Mouse (Mus musculus) testis, adult 2 months (tissue): Measurements from ENCODE around the gene Izumo4. TPM values are rescaled to one million over a fixed set of nuclear protein-coding genes. Genes with fewer than 3 reads are reported as not detected.

Experiments
- H3K27ac ChIP-seq: fragments of 200-500 bp; 2 replicates; pipeline ENCODE4 v1.5.1; 2012; ENCODE audit warnings: low read depth, low read length; ENCODE audit not compliant: control insufficient read depth, insufficient read depth
- H3K27me3 ChIP-seq: fragments of 200-500 bp; 2 replicates; pipeline ENCODE4 v1.6.1; 2012; ENCODE audit warnings: mild to moderate bottlenecking, low read length, moderate library complexity; ENCODE audit not compliant: control insufficient read depth, insufficient read depth
- H3K36me3 ChIP-seq: fragments of 200-500 bp; 2 replicates; pipeline ENCODE4 v1.6.1; 2012; ENCODE audit warnings: mild to moderate bottlenecking, low read length; ENCODE audit not compliant: control insufficient read depth, insufficient read depth
- H3K4me1 ChIP-seq: fragments of 200-500 bp; 2 replicates; pipeline ENCODE4 v1.6.1; 2012; ENCODE audit warnings: low read length; ENCODE audit not compliant: control insufficient read depth, insufficient read depth
- H3K4me3 ChIP-seq: fragments of 200-500 bp; 2 replicates; pipeline ENCODE4 v1.5.1; 2012; ENCODE audit warnings: low read depth, mild to moderate bottlenecking, low read length, moderate library complexity, mixed read lengths; ENCODE audit not compliant: control insufficient read depth
- CTCF ChIP-seq: fragments of 200-500 bp; IDR thresholded peaks from 2 replicates; pipeline ENCODE4 v1.5.1; 2012; ENCODE audit warnings: low read depth, mild to moderate bottlenecking, inconsistent platforms, low read length, moderate library complexity; ENCODE audit not compliant: control insufficient read depth, insufficient read depth, insufficient replicate concordance
- POLR2A ChIP-seq: fragments of 200-500 bp; IDR thresholded peaks from 2 replicates; pipeline ENCODE4 v1.6.1; 2012; ENCODE audit warnings: low read depth, mild to moderate bottlenecking, inconsistent platforms, low read length, moderate library complexity; ENCODE audit not compliant: control insufficient read depth
- polyA plus RNA-seq: library from polyadenylated mRNA; depleted of rRNA; stranded (reverse); fragments of >200 nt; gene quantifications from 2 replicates; pipeline ENCODE4 v1.2.3, GENCODE M21; 2012

Gene Izumo4
- polyA plus RNA-seq, 1 experiment, result 385 TPM

DNA sequence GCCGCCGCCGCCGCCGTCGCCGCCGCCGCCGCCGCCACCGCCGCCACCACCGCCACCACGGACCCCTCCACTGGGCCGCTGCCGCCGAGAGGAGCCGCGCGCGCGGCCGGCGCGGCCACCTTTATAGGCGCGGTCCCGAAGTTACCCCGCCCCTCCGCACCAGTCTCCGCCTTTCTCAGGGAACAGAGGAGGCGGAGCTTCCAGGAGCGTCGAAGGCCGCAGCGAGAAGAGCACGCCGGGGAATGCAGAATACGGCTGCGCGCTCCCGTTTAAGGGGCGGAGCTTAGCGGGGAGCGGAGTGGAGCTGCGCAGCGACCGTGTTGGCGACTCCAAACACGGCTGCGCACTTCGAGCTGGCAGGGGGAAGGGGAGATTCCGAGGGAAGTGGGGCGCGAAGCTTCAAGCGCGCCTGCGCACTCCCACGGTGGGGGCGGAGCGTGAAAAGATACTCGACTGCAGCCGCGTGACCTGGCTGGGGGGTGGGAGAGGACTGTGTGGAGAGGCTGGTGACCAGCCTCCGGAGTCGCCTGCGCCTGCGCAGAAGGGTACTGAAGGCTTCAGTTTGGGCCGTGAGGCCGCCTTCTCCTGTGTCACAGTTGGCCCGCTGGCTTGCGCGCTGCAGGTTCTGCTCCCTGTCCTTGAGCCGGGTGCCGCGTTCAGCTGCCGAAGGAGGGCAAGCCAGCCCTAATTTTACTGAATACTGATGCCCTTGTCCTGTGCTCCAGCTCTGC, 25.6 kb upstream of the Izumo4 start:
- Histone ChIP-seq H3K27ac (peak overlapping the region; percentile 100), H3K36me3 (no peaks in the 10 kb centered on the region; the same call in none of the 2 replicates), H3K4me1 (peaks cover 31% of the 10 kb centered on the region), H3K27me3 (no peaks in the 10 kb centered on the region), H3K4me3 (peak overlapping the region; percentile 97)
- TF ChIP-seq CTCF, result peak; percentile 5; the same call in 1 of the 2 replicates
- peak; percentile 100 for TF ChIP-seq POLR2A

DNA sequence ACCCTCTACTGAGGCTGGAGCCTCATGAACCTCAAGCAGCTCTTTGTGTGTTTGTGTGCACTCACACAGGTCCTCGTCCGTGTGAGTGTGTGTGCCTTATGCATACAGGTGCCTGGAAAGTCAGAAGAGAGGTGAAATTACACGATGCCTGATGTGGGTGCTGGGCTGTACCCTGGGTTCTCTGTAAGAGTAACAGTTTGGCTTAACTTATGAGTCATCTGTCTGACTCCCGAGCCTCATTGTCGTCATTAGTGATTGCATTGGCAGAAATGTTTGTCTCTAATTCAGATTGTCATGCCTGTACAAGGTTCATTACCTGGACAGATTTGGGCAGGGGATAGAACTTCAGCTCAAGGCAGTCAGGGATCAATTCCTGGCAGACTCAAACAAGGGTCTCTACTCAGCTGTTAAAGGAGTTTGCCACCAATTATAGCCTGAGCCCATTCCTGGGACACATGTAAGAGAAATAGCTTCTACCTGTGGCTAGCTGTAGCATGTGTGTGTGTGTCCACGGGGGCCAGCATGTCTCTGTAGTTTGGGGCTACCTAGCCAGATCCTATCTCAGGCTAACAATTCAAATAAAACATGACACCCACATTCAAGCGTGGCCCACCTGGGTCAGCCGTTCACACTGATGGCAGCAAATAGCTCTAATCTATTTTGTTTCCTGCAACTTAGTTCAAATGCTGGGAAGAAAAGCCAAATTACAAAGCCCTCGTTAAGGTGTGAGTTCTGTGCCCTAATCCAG, 24.7 kb upstream of the Izumo4 start:
- no peaks in the 10 kb centered on the region for H3K27me3 ChIP-seq

DNA sequence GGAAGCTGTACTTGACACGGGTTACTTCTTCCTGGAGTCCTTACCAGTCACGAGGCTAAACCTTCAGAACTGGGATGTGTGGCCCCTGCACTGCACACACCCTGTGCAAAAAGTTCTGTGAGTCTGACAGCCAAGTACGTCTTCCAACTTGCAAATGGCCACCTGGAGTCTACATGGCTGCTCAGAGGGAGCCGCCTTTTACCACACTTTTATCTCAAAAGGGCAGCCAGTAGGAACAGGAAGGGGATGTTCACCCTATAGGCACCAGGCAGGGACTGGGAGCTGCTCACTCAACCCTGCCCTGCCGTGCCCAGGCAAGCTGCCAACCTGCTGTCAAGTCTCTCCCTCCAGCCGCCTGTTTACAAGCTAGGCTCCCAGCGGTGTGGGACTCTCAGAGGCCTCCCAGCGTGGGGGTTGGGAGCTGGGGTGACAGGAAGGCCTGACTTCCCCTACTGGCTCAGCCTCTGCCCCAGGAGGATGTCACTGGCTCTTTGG, 24.0 kb upstream of the Izumo4 start, which contains the start of gene Mknk2:
TSS of gene Mknk2 (minus strand) at position 171 of the 495 bp plus-strand sequence.
- H3K27ac ChIP-seq, result peak within 1 kb of the TSS; percentile 100
- peak; percentile 43; the same call in 1 of the 2 replicates for TF ChIP-seq POLR2A
- no peak for TF ChIP-seq CTCF
- no peaks in the 10 kb centered on the region for H3K27me3 ChIP-seq
- peak within 1 kb of the TSS; percentile 97 for H3K4me3 ChIP-seq
- peaks cover 31% of the 10 kb centered on the region for H3K4me1 ChIP-seq
- H3K36me3 ChIP-seq, result no peaks in the 10 kb centered on the region; the same call in 1 of the 2 replicates

More for the DNA sequence above, 24.7 kb upstream of the Izumo4 start:
- no peak for TF ChIP-seq POLR2A
- TF ChIP-seq CTCF, result no peak
- no peaks in the 10 kb centered on the region; the same call in 1 of the 2 replicates for H3K36me3 ChIP-seq
- H3K27ac ChIP-seq, result peak overlapping the region; percentile 100
- H3K4me1 ChIP-seq, result peaks cover 31% of the 10 kb centered on the region
- peak overlapping the region; percentile 97 for H3K4me3 ChIP-seq

DNA sequence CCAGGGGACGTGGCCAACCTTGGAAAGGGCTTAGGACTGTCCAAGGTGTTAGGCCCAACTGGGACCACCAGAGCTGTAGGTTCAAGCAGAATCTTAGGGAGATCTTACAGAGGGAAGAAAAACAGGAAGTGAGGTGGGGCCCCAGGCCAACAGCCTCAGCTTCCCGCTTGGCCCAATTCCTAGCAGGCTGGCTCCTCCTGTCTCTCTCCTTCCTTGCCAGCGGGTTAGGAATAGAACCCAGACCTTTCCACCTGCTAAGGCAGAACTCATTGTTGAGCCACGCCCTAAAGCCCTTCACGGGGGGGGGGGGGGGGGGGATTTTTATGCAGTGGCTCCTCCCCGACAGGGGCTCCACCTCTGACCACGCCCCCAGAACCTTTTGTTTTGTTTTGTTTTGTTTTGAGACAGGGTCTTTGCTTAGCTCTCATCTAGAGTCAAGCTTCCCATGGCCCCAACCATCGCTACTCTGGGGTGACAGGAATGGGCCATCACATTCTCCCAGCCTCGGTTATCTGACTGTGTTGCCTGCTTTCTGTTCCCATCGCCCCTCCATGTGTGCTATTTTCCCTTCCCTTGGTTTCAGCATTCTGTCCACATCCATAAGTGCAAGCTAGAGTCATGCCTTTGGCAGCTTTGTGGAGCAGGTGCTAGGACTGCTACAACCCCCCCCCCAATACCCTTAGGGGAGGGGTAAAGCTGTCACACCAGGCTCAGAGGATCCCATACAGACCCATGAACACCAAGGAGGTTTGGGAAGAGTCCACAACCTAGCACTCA, 23.2 kb upstream of the Izumo4 start:
- Histone ChIP-seq H3K27ac (peak overlapping the region; percentile 100), H3K4me3 (no peak overlapping the region), H3K4me1 (peaks cover 31% of the 10 kb centered on the region), H3K27me3 (no peaks in the 10 kb centered on the region), H3K36me3 (no peaks in the 10 kb centered on the region; the same call in 1 of the 2 replicates)
- TF ChIP-seq POLR2A (no peak), CTCF (no peak)

DNA sequence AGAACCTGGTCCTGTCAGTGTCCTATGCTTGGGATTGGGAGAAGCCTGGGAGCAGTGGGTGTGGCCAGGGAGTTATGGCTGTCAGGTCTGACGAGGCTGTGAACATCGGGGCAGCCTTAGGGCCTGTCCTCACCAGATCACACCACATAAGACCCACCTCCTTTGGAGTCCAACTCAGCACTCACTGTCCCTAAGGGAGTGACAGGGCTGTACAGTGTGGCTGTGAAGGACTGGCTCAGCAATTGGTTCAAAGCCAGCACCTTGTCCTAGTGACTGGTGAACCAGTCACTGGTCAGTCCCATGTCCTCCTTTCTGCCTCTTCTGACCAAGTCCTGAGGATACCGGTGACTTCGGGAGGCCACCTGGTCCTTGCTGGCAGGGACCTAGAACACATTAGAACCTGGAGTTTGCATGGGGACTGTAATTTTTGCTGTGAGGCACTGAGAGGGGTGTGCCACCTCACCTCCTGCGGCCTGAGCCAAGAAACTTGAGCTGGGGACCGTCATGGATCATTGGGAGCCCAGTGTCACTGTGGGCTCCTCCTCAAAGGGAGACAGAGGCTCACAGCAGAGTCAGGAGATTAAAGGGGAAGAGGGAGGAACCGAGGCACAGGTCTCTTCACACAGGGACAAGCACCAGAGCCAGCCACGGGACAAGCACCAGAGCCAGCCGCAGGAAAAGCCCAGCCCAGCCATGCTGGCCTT, 22.3 kb upstream of the Izumo4 start:
- no peak for TF ChIP-seq POLR2A
- no peak for TF ChIP-seq CTCF
- H3K27me3 ChIP-seq, result no peaks in the 10 kb centered on the region
- H3K4me1 ChIP-seq, result peaks cover 27% of the 10 kb centered on the region
- no peak overlapping the region for H3K27ac ChIP-seq
- H3K4me3 ChIP-seq, result no peak overlapping the region
- no peaks in the 10 kb centered on the region for H3K36me3 ChIP-seq

DNA sequence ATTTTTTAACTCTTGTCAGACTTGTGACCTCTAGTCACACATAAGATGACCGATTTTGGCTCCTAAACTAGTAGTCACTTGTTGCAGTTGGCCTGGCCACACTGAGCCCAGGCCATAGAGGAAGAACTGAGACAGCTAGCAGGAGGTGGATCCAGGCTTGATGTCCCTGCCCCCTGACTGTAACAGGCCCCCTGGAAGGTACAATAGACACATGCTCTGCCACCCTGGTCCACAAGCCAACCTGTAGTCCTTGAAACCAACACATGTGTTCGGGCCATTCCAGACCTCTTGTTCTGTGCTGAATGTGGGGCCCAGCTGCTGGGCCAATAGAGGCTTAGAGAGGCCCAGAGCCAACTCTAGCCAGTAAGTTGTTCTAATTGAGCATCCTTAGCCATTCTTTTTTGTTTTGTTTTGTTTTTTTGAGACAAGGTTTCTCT, 21.7 kb upstream of the Izumo4 start:
- Histone ChIP-seq H3K27ac (no peak overlapping the region), H3K27me3 (no peaks in the 10 kb centered on the region), H3K4me1 (peaks cover 24% of the 10 kb centered on the region), H3K4me3 (no peak overlapping the region), H3K36me3 (no peaks in the 10 kb centered on the region)
- TF ChIP-seq CTCF (no peak), POLR2A (no peak)
